Mouse (Mus musculus): ENCODE measurements around the gene Rpa1.
"Not testable (repeated sequence)": the region's sequence is repeated elsewhere in the genome, so short reads cannot be mapped to it uniquely, and the experiment has no call there.

The Rpa1 gene

GRCm38 (mm10) chr11:75348199-75348889 is at the start of gene Rpa1, which contains the start of gene Smyd4:
TSS of gene Rpa1 (minus strand) at chr11:75348324.
TSS of gene Smyd4 (plus strand) at chr11:75348433.
- DNase-seq (ENCODE audit: low spot score in 2 of 2) = peak; percentile 89 to 94

- DNase-seq (ENCODE audit: low spot score in 2 of 2) = no peak
These were observed 49.3 kb upstream of the Rpa1 start for GRCm38 (mm10) chr11:75397452-75397851.

DNA sequence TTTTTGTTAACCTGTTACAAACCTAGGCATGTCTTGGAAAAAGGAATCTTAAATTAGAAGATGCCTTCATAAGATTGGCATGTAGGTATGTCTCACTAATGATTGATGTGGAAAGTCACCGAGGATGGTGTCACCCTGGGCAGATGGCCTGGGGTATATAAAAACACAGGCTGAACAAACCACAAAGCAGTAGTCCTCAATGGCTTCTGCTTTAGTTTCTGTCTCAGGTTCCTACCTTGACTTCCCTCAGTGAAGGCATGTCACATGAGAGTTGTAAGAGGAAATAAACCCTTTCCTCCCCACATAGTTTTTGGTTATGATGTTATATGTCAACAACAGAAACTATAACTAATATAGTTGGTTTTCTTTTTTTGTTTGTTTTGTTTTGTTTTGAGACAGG is 47.5 kb upstream of the Rpa1 start:
- no peak for DNase-seq (ENCODE audit: low spot score in 2 of 2)

GRCm38 (mm10) chr11:75383529-75383928 is 35.4 kb upstream of the Rpa1 start:
- DNase-seq (ENCODE audit: low spot score in 2 of 2) = not testable (repeated sequence)

- not testable (repeated sequence) for DNase-seq (ENCODE audit: low spot score in 2 of 2)
These were observed 30.7 kb upstream of the Rpa1 start for GRCm38 (mm10) chr11:75378786-75379185.

GRCm38 (mm10) chr11:75377125-75377524 is 29.0 kb upstream of the Rpa1 start:
- no peak for DNase-seq (ENCODE audit: low spot score in 2 of 2)

GRCm38 (mm10) chr11:75355475-75355874 is 7.4 kb upstream of the Rpa1 start:
- no peak for DNase-seq (ENCODE audit: low spot score in 2 of 2)

- no peak for DNase-seq (ENCODE audit: low spot score in 2 of 2)
These were observed 3.1 kb upstream of the Rpa1 start for GRCm38 (mm10) chr11:75351225-75351624.

- no peak for DNase-seq (ENCODE audit: low spot score in 2 of 2)
These were observed 752 bp upstream of the Rpa1 start for GRCm38 (mm10) chr11:75348890-75349261.

DNA sequence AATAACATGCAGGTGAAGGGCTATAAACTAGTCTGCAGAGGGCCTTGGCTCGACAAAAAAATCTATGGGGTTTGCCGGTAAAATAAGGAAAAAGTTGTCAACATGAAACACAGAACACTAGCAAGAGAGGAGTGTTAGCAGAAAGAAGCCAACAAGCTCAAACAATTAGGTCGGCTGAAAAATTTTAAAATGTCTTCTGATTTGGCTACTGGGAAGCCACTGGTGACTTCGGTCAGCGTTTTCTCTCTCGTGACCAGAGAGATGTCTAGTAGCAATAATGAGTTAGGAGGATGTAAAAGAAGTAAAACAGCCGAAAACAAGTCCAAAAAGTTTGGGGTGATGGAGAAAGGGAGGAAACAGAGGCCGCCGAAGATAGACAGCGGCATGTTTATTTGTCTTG is 528 bp downstream of the Rpa1 start:
- no peak for DNase-seq (ENCODE audit: low spot score in 2 of 2)

DNA sequence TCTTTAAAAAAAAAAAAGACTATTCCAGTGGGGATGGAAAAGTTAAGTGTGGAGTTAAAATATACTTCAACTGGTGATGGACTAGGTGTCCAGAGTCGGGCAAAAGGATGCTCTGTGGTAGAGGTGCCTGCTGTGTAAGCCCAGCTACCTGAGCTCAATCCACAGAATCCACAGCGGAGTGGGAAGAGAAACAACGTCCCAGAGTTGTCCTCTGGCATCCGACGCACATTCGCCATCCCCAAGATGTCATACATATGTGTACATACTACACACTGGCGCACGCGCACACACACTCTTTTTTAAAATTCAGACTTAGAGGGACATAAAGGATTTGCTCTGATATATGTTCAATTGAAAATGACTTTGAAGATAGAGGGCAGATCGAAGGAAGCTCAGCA is 937 bp downstream of the Rpa1 start:
- no peak for DNase-seq (ENCODE audit: low spot score in 2 of 2)

DNA sequence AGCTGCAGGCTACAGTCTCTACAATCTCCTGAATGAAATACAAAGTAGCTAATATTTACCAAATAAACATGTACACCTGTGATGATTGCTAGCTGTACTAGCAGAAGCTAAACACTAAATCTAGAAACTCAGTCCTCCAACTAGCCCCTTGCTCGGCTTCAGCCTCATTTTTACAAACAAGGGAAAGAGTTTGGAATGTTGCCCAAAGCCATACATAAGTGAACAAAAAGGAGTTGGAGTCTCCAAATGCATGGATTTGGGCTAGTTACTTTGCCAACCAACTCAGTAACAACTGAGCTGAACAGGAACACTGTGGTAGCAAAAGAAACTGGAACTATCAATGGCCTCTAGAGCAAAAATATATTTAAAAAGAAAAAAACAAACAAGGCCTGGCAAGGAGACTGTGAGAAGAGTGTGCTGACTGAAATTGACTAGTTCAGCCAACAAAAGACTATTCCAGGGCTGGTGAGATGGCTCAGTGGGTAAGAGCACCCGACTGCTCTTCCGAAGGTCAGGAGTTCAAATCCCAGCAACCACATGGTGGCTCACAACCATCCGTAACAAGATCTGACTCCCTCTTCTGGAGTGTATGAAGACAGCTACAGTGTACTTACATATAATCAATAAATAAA is 1.5 kb downstream of the Rpa1 start:
- no peak for DNase-seq (ENCODE audit: low spot score in 2 of 2)

DNA sequence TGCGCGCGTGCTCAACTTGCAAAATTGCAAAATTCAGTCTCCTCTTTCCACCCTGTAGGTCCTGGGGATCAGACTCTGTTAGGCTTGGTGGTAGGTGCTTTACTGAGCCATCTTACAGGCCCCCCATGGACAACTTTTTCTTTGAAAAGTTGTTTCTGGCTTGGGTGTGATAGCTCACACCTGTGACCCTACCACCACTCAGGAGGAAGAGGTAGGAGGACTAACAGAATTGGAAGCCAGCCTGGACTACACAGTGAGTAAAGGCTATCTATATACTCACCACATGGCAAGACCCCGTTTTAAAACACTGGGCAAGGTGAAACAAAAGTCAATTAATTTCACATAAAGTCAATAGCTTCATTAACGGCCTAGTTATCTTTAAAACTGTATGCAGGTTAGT is 3.4 kb downstream of the Rpa1 start:
- DNase-seq (ENCODE audit: low spot score in 2 of 2) = no peak

- DNase-seq (ENCODE audit: low spot score in 2 of 2) = no peak
These were observed 4.0 kb downstream of the Rpa1 start for GRCm38 (mm10) chr11:75344163-75344562.

GRCm38 (mm10) chr11:75343096-75343495 is 5.0 kb downstream of the Rpa1 start:
- DNase-seq (ENCODE audit: low spot score in 2 of 2) = no peak

GRCm38 (mm10) chr11:75340698-75341345 is 7.3 kb downstream of the Rpa1 start:
- DNase-seq (ENCODE audit: low spot score in 2 of 2) = no peak

DNA sequence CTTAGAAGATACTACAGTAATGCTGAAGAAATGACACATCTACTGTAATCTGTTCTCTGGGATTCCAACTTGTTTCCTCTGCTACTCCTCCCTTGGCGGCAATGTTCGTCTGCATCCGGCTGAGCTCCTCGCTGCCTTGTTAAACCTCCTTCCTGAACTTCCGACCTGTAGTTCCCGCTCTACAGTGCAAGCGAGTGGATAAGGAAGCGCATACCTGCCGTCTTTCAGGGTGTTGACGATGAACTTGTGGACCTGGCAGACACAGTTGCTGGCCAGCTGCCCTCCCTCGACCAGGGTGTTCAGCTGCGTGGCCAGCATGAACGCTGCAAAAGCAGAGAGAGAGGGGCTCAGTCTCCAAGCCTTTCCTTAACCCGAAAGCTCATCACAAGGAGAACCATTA is 8.0 kb downstream of the Rpa1 start:
- DNase-seq (ENCODE audit: low spot score in 2 of 2) = no peak

DNA sequence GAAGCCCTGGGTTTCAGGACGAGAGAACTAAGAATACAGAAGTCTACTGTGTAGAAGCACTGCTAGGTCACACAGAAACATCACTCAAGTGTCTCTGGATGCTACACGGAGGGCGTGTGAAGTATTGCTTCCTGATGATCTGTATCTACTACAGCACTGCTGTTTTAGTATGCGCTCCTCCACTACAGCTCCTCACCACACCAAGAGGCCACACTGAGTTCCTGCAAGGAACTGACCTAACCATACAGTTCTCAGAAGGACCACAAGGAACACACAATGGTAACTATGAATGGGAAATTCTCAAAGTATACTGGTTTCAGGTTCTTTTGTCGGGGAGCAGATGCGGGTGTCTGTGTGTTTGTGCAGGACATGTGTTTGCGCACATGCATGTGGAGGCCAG is 10.9 kb downstream of the Rpa1 start:
- DNase-seq (ENCODE audit: low spot score in 2 of 2) = no peak

GRCm38 (mm10) chr11:75336676-75337075 is 11.4 kb downstream of the Rpa1 start:
- no peak for DNase-seq (ENCODE audit: low spot score in 2 of 2)

DNA sequence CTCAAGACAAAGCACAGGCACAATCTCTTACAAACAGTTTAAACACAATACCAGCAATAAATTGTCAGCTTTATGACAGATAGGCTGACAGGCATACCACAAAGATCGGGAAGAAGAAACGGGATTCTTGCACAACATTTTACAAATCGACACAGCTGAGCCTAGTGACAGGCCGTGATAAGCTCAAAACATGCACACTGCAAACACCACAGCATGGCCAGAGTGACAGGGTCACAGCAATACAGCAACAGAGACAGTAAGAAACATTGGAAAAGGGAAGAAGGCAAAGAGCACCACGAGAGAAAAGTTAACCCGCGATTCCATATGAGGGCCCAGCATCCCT is 22.2 kb downstream of the Rpa1 start:
- DNase-seq (ENCODE audit: low spot score in 2 of 2) = no peak

DNA sequence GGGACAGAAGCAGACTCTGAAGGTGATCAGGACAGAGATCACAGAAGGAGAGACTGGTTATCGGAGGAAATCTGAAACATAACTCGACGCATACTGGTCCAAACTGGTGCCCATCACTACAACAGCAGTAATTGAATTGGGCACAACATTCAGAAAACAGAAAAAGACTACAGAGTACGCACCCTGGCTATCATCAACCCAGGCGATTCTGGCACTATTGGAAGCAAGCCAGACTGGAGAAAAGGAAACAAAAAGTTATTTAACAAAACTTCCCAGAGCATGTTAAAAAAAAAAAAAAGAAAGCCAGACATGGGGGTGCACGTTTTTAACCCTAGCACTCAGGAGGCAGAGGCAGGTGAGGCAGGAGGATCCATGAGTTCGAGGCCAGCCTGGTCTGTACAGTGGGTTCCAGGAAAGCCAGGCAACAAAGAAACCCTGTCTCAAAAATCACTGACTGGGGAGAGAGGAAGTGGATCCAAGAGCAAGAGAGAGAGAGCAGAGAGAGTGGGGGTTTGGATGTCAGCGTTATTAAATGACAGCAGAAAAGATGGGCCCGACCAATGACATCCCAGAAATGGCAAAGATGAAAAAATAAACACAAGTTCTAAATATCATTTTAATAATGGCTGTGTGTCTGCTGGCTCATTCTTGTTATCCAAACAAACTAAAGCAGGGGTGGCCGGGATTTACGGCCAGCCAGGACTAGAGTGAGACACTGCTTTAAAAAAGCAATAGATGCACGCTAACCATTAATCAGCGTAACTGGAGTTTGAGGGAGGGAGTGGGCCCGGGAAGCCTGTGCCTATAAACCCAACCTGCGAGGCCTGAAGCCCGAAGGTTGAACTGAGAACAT is 22.8 kb downstream of the Rpa1 start:
- no peak for DNase-seq (ENCODE audit: low spot score in 2 of 2)

GRCm38 (mm10) chr11:75324433-75324832 is 23.7 kb downstream of the Rpa1 start:
- no peak for DNase-seq (ENCODE audit: low spot score in 2 of 2)
